Mouse (Mus musculus) liver, adult (tissue): ENCODE results near the gene Rnaseh2c.

Experiments
- GATA4 ChIP-seq: IDR thresholded peaks from 2 replicates; pipeline ENCODE4 v1.6.1; 2014; ENCODE audit warnings: mild to moderate bottlenecking, low read length; ENCODE audit not compliant: insufficient replicate concordance

Rnaseh2c gene

GRCm38 (mm10) chr19:5654720-5655298, 53.1 kb downstream of the Rnaseh2c start:
- TF ChIP-seq GATA4, result no peak
